Mouse (Mus musculus): ENCODE results near the gene Edem3.

GRCm38 (mm10) chr1:151864326-151864725 is 109.2 kb downstream of the Edem3 start:
- no peak for TF ChIP-seq CTCF (IDR thresholded peaks at IDR 0.05; ENCODE audit: insufficient read depth, low read depth, low read length)
- no peak for TF ChIP-seq POLR2A (IDR thresholded peaks at IDR 0.05; ENCODE audit: insufficient read depth, low read depth, low read length)

All from olfactory bulb, adult 2 months (tissue).